Mouse (Mus musculus) ES-Bruce4 (cell line): ENCODE measurements around the gene Pank4. TPM values are rescaled to one million over a fixed set of nuclear protein-coding genes. Genes with fewer than 3 reads are reported as not detected.

Source experiments
- H3K27ac ChIP-seq: 2 replicates; pipeline ENCODE4 v1.5.1; 2012; ENCODE audit warnings: low read length, inconsistent platforms; ENCODE audit not compliant: insufficient read depth
- H3K27me3 ChIP-seq: 2 replicates; pipeline ENCODE4 v1.6.1; 2012; ENCODE audit warnings: mild to moderate bottlenecking, low read length, inconsistent platforms; ENCODE audit not compliant: control insufficient read depth, poor library complexity, insufficient read depth, severe bottlenecking
- H3K36me3 ChIP-seq: 2 replicates; pipeline ENCODE4 v1.6.1; 2012; ENCODE audit warnings: inconsistent platforms, mild to moderate bottlenecking, low read length, moderate library complexity; ENCODE audit not compliant: control insufficient read depth, poor library complexity, insufficient read depth, severe bottlenecking
- H3K4me1 ChIP-seq: one replicate; pipeline ENCODE4 v1.8.1; 2011; ENCODE audit warnings: low read length; ENCODE audit not compliant: control insufficient read depth, insufficient read depth
- H3K4me3 ChIP-seq: 2 replicates; pipeline ENCODE4 v1.5.1; 2011; ENCODE audit warnings: low read depth, mild to moderate bottlenecking, low read length
- H3K9ac ChIP-seq: 2 replicates; pipeline ENCODE4 v1.6.1; 2012; ENCODE audit warnings: low read depth, mild to moderate bottlenecking, inconsistent platforms; ENCODE audit not compliant: poor library complexity, severe bottlenecking
- H3K9me3 ChIP-seq: replicated peaks from 2 replicates; pipeline ENCODE4 v1.6.1; 2012; ENCODE audit warnings: mild to moderate bottlenecking, low read length, inconsistent platforms; ENCODE audit not compliant: control insufficient read depth, poor library complexity, insufficient read depth, severe bottlenecking
- CTCF ChIP-seq: IDR thresholded peaks from one replicate; pipeline ENCODE4 v1.8.1; 2011; ENCODE audit warnings: low read depth, low read length
- EP300 ChIP-seq: IDR thresholded peaks from 2 replicates; pipeline ENCODE4 v1.6.1; 2011; ENCODE audit warnings: low read depth, low read length; ENCODE audit not compliant: insufficient read depth
- POLR2A ChIP-seq: IDR thresholded peaks from one replicate; pipeline ENCODE4 v1.8.1; 2011; ENCODE audit warnings: low read length; ENCODE audit not compliant: insufficient read depth
- polyA plus RNA-seq: library from polyadenylated mRNA; stranded (reverse); fragments of >200 nt; gene quantifications from 2 replicates; pipeline ENCODE4 v1.2.4, GENCODE M21; 2011; ENCODE audit warnings: low read depth; ENCODE audit not compliant: missing spikeins, insufficient read depth, insufficient read length

Gene Pank4
- polyA plus RNA-seq, 1 experiment, result 21.5 TPM

DNA sequence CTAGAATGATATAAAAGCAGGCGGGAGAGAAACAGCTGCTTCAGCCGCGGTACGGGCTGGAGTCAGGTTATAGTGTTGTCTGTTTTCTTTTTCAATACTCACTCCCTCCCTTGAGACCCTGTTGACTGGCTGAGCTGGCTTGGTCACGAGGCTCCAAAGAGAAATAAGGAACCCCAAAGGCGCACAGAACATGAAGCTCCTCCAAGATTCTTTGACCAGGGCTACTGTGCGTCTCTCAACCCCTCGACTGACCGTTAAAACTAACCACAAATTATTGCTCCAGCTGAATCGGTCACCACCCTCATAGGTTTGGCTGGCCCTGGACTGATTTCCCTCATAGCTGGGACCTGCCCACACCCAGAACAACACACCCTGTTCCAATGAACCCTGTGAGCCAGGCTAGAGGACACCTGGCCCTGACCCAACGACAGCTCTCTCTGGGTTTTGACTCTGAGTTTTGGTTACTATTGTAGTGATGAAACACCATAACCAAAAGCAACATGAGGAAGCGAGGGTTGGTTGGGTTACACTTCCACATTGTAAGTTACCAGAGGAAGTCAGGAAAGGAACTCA is 34.7 kb upstream of the Pank4 start:
- no peak overlapping the region for H3K4me3 ChIP-seq
- no peaks in the 10 kb centered on the region for H3K4me1 ChIP-seq
- no peak overlapping the region for H3K27ac ChIP-seq
- H3K9ac ChIP-seq, result no peak overlapping the region
- TF ChIP-seq POLR2A, result no peak
- TF ChIP-seq CTCF, result no peak
- no peak for TF ChIP-seq EP300
- no peaks in the 10 kb centered on the region for H3K36me3 ChIP-seq
- no peaks in the 10 kb centered on the region for H3K27me3 ChIP-seq
- no peaks in the 10 kb centered on the region for H3K9me3 ChIP-seq

DNA sequence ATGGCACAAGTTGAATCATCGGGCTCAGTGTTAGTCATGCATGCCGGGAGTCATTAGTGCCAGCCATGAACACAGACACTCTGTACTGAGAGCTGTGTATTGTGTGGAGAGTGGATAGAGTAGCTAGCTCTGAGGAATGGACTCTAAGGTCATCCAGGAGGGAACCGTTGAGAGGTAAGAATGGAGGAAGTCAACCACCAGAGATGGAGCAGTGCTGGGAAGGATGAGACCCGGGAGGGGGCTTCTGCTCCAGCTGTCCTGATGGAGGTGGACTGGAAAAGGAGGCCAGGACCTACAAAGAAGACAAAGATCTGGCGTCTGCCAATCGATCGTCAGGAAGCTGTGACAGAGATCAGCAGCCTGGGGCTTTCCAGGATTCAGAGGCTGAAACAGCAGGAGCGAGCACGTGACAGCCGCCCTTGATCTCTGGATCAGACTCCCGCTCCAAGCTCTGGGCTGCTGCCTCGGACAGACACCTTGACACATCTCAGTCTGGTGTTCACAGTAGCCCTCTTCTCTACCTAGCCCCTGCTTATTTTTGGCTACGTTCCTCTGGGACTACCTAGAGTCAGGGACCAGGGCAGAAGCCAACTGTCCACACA is 30.5 kb upstream of the Pank4 start:
- Histone ChIP-seq H3K36me3 (no peaks in the 10 kb centered on the region), H3K27ac (no peak overlapping the region)

DNA sequence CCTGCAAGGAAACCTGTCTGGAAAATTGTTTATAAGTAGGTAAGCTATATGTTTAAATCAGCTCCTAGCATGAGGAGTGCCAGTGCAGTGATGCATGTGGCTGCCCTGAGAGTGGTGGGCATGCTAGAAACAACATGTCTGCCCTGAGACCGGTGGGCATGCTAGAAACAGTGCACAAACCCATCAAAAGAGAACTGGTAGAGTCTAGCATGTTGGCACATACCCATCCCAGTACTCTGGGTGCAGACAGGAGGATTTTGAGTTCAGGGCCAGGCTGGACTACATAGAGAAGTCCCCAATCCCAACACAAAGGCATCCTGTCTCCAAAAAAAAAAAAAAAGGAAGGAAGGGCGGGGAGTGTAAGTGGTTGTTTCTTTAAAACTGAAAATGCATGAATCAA is 29.1 kb upstream of the Pank4 start:
- no peaks in the 10 kb centered on the region for H3K9me3 ChIP-seq
- TF ChIP-seq CTCF (no peak), POLR2A (no peak), EP300 (no peak)
- no peak overlapping the region for H3K9ac ChIP-seq

More for the DNA sequence above, 30.5 kb upstream of the Pank4 start:
- TF ChIP-seq CTCF (no peak), POLR2A (no peak), EP300 (no peak)
- no peaks in the 10 kb centered on the region for H3K27me3 ChIP-seq
- H3K9ac ChIP-seq, result no peak overlapping the region
- no peak overlapping the region for H3K4me3 ChIP-seq
- H3K9me3 ChIP-seq, result no peaks in the 10 kb centered on the region
- no peaks in the 10 kb centered on the region for H3K4me1 ChIP-seq

DNA sequence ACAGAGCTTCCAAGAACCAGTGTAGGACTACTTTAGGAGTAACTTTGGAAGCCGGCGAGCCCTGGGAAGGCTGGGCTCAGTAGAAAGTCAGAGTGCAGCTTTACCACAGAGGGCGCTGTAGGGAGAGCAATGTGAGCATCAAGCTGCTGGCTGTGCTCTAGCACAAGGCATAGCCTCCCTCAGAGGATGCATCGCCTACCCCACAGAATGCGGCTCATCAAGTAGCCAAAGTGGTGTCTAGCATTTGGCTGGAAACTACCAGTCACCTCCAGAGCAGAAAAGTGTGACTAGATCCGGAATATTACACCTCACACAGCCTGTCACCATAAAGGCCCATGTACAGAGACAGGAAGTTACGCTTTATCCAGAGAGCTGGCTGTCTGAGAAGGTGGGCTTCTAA is 28.1 kb upstream of the Pank4 start:
- H3K4me1 ChIP-seq, result no peaks in the 10 kb centered on the region
- no peaks in the 10 kb centered on the region for H3K9me3 ChIP-seq
- no peak overlapping the region for H3K4me3 ChIP-seq
- H3K27ac ChIP-seq, result no peak overlapping the region
- no peaks in the 10 kb centered on the region for H3K36me3 ChIP-seq
- TF ChIP-seq CTCF (peak; percentile 40), POLR2A (no peak)
- no peak overlapping the region for H3K9ac ChIP-seq
- no peaks in the 10 kb centered on the region for H3K27me3 ChIP-seq

More for the DNA sequence above, 29.1 kb upstream of the Pank4 start:
- Histone ChIP-seq H3K36me3 (no peaks in the 10 kb centered on the region), H3K4me3 (no peak overlapping the region), H3K27ac (no peak overlapping the region), H3K4me1 (no peaks in the 10 kb centered on the region), H3K27me3 (no peaks in the 10 kb centered on the region)

DNA sequence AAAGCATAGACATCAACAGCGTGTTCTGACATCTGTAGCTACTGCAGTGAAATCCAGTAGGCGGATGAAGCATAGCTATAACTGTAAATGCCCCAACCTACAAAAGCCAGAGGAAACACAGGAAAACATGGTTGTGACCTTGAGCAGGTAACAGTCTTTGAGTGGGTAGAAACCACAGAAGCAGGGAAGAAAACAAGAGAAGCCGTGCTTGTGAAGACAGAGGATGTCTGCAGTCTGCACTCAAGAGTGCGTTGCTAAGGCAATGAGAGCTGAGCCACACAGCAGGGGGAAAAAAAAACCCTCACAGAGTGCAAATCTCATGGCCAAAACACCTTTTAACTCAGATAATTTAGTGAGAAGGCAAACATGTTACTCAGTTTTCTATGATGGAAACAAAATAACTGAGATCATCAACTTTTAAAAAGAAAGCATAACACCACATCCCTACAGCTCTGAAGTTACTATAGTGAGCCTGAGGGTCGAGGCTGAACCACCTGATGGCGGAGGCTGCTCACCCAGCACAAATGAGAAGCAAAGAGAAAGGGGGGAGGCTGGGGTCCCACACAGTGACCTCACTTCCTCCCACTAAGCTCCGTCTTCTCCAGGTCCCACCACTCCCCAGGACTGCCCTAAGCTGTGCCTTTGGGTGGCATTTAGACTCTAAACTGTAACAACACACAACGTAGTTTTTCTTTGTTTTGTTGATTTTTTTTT is 27.2 kb upstream of the Pank4 start:
- no peaks in the 10 kb centered on the region for H3K27me3 ChIP-seq
- TF ChIP-seq EP300, result no peak
- TF ChIP-seq CTCF, result no peak
- no peak for TF ChIP-seq POLR2A
- no peak overlapping the region for H3K9ac ChIP-seq
- H3K36me3 ChIP-seq, result no peaks in the 10 kb centered on the region
- H3K27ac ChIP-seq, result no peak overlapping the region
- H3K4me3 ChIP-seq, result no peak overlapping the region
- no peaks in the 10 kb centered on the region for H3K4me1 ChIP-seq
- H3K9me3 ChIP-seq, result no peaks in the 10 kb centered on the region

DNA sequence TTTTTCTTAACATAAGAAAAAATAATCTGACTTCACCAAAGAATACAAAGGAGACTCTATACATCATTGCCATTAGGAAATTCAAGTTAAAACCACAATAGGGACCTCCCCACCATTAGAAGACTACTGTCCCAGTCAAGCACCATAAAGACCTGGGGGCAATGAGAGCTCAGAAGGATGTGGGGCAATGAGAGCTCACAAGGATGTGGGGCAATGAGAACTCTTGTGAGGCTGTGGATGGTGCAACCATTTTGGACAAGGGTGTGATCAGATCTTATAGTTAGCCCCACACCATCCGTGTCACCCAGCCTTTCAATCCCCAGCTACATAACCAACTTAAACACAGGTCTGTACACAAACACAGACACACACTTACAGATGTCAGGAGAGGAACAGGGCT is 26.2 kb upstream of the Pank4 start:
- H3K4me3 ChIP-seq, result no peak overlapping the region
- no peaks in the 10 kb centered on the region for H3K36me3 ChIP-seq
- no peaks in the 10 kb centered on the region for H3K27me3 ChIP-seq
- no peak overlapping the region for H3K27ac ChIP-seq
- TF ChIP-seq POLR2A (no peak), CTCF (no peak), EP300 (no peak)
- no peaks in the 10 kb centered on the region for H3K4me1 ChIP-seq
- no peak overlapping the region for H3K9ac ChIP-seq
- H3K9me3 ChIP-seq, result no peaks in the 10 kb centered on the region
